Mouse (Mus musculus): Measurements from ENCODE around the gene Gm45799. TPM values are rescaled to one million over a fixed set of nuclear protein-coding genes. Genes with fewer than 3 reads are reported as not detected.

Gene Gm45799
- polyA plus RNA-seq, 1 experiment = 56.6 TPM

DNA sequence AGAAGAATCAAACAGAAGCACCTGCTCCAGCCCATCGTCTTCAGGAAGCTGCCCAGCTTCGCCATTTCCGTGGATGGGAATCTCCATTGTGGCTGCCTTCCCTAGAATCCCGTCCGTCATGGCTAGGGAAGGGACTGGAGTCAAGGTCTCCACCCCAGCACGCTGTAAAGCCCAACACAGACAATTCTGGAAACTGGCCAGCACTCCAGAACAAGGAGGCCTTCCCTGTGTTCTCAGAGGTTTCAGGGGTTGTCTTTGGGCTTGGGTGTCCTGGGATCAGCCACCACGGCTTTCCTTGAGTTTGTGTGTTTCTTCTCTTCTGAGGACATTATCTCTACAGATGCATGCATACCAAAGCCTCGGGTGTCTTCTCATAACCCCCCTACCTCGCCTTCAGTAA lies 1.0 kb upstream of the Gm45799 start:
- no peak for TF ChIP-seq POLR2A (IDR thresholded peaks at IDR 0.05; ENCODE audit: extremely low read depth, insufficient read depth, low read length)
- TF ChIP-seq CTCF (IDR thresholded peaks at IDR 0.05; ENCODE audit: extremely low read depth, insufficient read depth, low read length) = no peak
- no peak overlapping the region for H3K27ac ChIP-seq (ENCODE audit: insufficient read depth, low read length)
- H3K4me3 ChIP-seq (ENCODE audit: insufficient read depth, low read length) = peak overlapping the region; percentile 85

GRCm38 (mm10) chr7:105639756-105640155 lies 596 bp upstream of the Gm45799 start, which contains the start of gene Timm10b:
TSS of gene Timm10b (plus strand) at chr7:105640056.
- Histone ChIP-seq H3K27ac (ENCODE audit: insufficient read depth, low read length) (peak within 1 kb of the TSS; percentile 63), H3K4me3 (ENCODE audit: insufficient read depth, low read length) (peak within 1 kb of the TSS; percentile 85), H3K4me1 (ENCODE audit: control insufficient read depth, insufficient read depth, low read length) (peaks cover 2% of the 10 kb centered on the region)
- TF ChIP-seq POLR2A (IDR thresholded peaks at IDR 0.05; ENCODE audit: extremely low read depth, insufficient read depth, low read length) = no peak
- TF ChIP-seq CTCF (IDR thresholded peaks at IDR 0.05; ENCODE audit: extremely low read depth, insufficient read depth, low read length) = no peak

More for the DNA sequence above, 1.0 kb upstream of the Gm45799 start:
- H3K4me1 ChIP-seq (ENCODE audit: control insufficient read depth, insufficient read depth, low read length) = peaks cover 2% of the 10 kb centered on the region

DNA sequence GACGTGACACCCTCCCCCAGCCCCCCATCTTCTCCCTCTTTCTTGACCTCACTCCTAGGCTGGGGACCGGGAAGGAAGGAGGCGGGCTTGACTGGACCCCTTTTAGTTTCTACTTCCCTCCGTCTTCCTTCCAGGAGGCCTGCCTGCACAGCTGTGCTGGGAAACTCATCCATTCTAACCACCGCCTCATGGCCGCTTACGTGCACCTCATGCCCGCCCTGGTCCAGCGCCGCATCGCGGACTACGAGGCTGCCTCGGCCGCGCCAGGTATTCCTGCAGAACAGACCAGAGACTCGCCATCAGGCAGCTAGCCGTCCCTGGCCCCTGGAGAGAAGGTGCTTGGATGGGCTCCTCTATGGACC lies 523 bp downstream of the Gm45799 start:
- H3K27ac ChIP-seq (ENCODE audit: insufficient read depth, low read length) = peak overlapping the region; percentile 63
- H3K4me3 ChIP-seq (ENCODE audit: insufficient read depth, low read length) = peak overlapping the region; percentile 85
- TF ChIP-seq CTCF (IDR thresholded peaks at IDR 0.05; ENCODE audit: extremely low read depth, insufficient read depth, low read length) (no peak), POLR2A (IDR thresholded peaks at IDR 0.05; ENCODE audit: extremely low read depth, insufficient read depth, low read length) (no peak)
- peaks cover 2% of the 10 kb centered on the region for H3K4me1 ChIP-seq (ENCODE audit: control insufficient read depth, insufficient read depth, low read length)

- H3K27ac ChIP-seq (ENCODE audit: insufficient read depth, low read length) = no peak overlapping the region
These were observed 1.6 kb downstream of the Gm45799 start for GRCm38 (mm10) chr7:105641936-105642335.

GRCm38 (mm10) chr7:105650639-105651435 lies 10.5 kb downstream of the Gm45799 start, which contains the start of gene Dnhd1:
TSS of gene Dnhd1 (plus strand) at chr7:105650827.
- Histone ChIP-seq H3K27ac (ENCODE audit: insufficient read depth, low read length) (no peak within 1 kb of the TSS), H3K4me3 (ENCODE audit: insufficient read depth, low read length) (peak within 1 kb of the TSS; percentile 28), H3K4me1 (ENCODE audit: control insufficient read depth, insufficient read depth, low read length) (no peaks in the 10 kb centered on the region)
- no peak for TF ChIP-seq POLR2A (IDR thresholded peaks at IDR 0.05; ENCODE audit: extremely low read depth, insufficient read depth, low read length)
- TF ChIP-seq CTCF (IDR thresholded peaks at IDR 0.05; ENCODE audit: extremely low read depth, insufficient read depth, low read length) = peak; percentile 55; the same call in 1 of the 2 replicates

More at GRCm38 (mm10) chr7:105641936-105642335, 1.6 kb downstream of the Gm45799 start:
- TF ChIP-seq CTCF (IDR thresholded peaks at IDR 0.05; ENCODE audit: extremely low read depth, insufficient read depth, low read length) (no peak), POLR2A (IDR thresholded peaks at IDR 0.05; ENCODE audit: extremely low read depth, insufficient read depth, low read length) (no peak)
- Histone ChIP-seq H3K4me1 (ENCODE audit: control insufficient read depth, insufficient read depth, low read length) (peaks cover 2% of the 10 kb centered on the region), H3K4me3 (ENCODE audit: insufficient read depth, low read length) (no peak overlapping the region)

- no peaks in the 10 kb centered on the region for H3K4me1 ChIP-seq (ENCODE audit: control insufficient read depth, insufficient read depth, low read length)
- no peak overlapping the region for H3K27ac ChIP-seq (ENCODE audit: insufficient read depth, low read length)
- H3K4me3 ChIP-seq (ENCODE audit: insufficient read depth, low read length) = no peak overlapping the region
- TF ChIP-seq POLR2A (IDR thresholded peaks at IDR 0.05; ENCODE audit: extremely low read depth, insufficient read depth, low read length) (no peak), CTCF (IDR thresholded peaks at IDR 0.05; ENCODE audit: extremely low read depth, insufficient read depth, low read length) (no peak)
These were observed 45.3 kb downstream of the Gm45799 start for GRCm38 (mm10) chr7:105685541-105686197.

- TF ChIP-seq POLR2A (IDR thresholded peaks at IDR 0.05; ENCODE audit: extremely low read depth, insufficient read depth, low read length) = no peak
- TF ChIP-seq CTCF (IDR thresholded peaks at IDR 0.05; ENCODE audit: extremely low read depth, insufficient read depth, low read length) = no peak
- no peaks in the 10 kb centered on the region for H3K4me1 ChIP-seq (ENCODE audit: control insufficient read depth, insufficient read depth, low read length)
- no peak overlapping the region for H3K4me3 ChIP-seq (ENCODE audit: insufficient read depth, low read length)
- H3K27ac ChIP-seq (ENCODE audit: insufficient read depth, low read length) = no peak overlapping the region
These were observed 50.5 kb downstream of the Gm45799 start for GRCm38 (mm10) chr7:105690875-105691274.

- Histone ChIP-seq H3K4me1 (ENCODE audit: control insufficient read depth, insufficient read depth, low read length) (no peaks in the 10 kb centered on the region), H3K27ac (ENCODE audit: insufficient read depth, low read length) (no peak overlapping the region), H3K4me3 (ENCODE audit: insufficient read depth, low read length) (no peak overlapping the region)
- TF ChIP-seq POLR2A (IDR thresholded peaks at IDR 0.05; ENCODE audit: extremely low read depth, insufficient read depth, low read length) = no peak
- TF ChIP-seq CTCF (IDR thresholded peaks at IDR 0.05; ENCODE audit: extremely low read depth, insufficient read depth, low read length) = no peak
These were observed 62.8 kb downstream of the Gm45799 start for GRCm38 (mm10) chr7:105703184-105703583.

GRCm38 (mm10) chr7:105703816-105704215 lies 63.5 kb downstream of the Gm45799 start:
- Histone ChIP-seq H3K4me3 (ENCODE audit: insufficient read depth, low read length) (no peak overlapping the region), H3K27ac (ENCODE audit: insufficient read depth, low read length) (no peak overlapping the region), H3K4me1 (ENCODE audit: control insufficient read depth, insufficient read depth, low read length) (no peaks in the 10 kb centered on the region)
- no peak for TF ChIP-seq CTCF (IDR thresholded peaks at IDR 0.05; ENCODE audit: extremely low read depth, insufficient read depth, low read length)
- no peak for TF ChIP-seq POLR2A (IDR thresholded peaks at IDR 0.05; ENCODE audit: extremely low read depth, insufficient read depth, low read length)
